Mouse (Mus musculus) kidney, adult 2 months (tissue): ENCODE results near the gene Rnf115. TPM values are rescaled to one million over a fixed set of nuclear protein-coding genes. Genes with fewer than 3 reads are reported as not detected.

Experiments
- DNase-seq: peaks from one replicate; pipeline ENCODE4 v3.0.0; 2021
- H3K27ac ChIP-seq: fragments of 200-500 bp; 2 replicates; pipeline ENCODE4 v1.5.1; 2012; ENCODE audit warnings: low read depth, low read length, control low read depth, inconsistent platforms; ENCODE audit not compliant: insufficient read depth
- H3K27me3 ChIP-seq: fragments of 200-500 bp; replicated peaks from 2 replicates; pipeline ENCODE4 v1.6.1; 2012; ENCODE audit warnings: mild to moderate bottlenecking, moderate library complexity, low read length, inconsistent platforms; ENCODE audit not compliant: control insufficient read depth, insufficient read depth
- H3K36me3 ChIP-seq: fragments of 200-500 bp; 2 replicates; pipeline ENCODE4 v1.6.1; 2012; ENCODE audit warnings: mild to moderate bottlenecking, moderate library complexity, low read length, inconsistent platforms; ENCODE audit not compliant: control insufficient read depth, insufficient read depth
- H3K4me1 ChIP-seq: fragments of 200-500 bp; 2 replicates; pipeline ENCODE4 v1.6.1; 2011; ENCODE audit warnings: low read length; ENCODE audit not compliant: control insufficient read depth, insufficient read depth
- H3K4me3 ChIP-seq: fragments of 200-500 bp; 2 replicates; pipeline ENCODE4 v1.5.1; 2011; ENCODE audit warnings: mild to moderate bottlenecking, low read depth, low read length, control low read depth; ENCODE audit not compliant: insufficient read depth
- CTCF ChIP-seq: fragments of 200-500 bp; conservative IDR thresholded peaks from 2 replicates; pipeline ENCODE4 v1.5.1; 2011; ENCODE audit warnings: low read depth, mild to moderate bottlenecking, control low read depth, low read length, moderate library complexity, mixed read lengths; ENCODE audit not compliant: insufficient read depth, insufficient read length
- POLR2A ChIP-seq: fragments of 200-500 bp; IDR thresholded peaks from one replicate; pipeline ENCODE4 v1.6.1; 2011; ENCODE audit warnings: low read depth, low read length, control low read depth
- WGBS: fragments of 180-500 bp; shearing (Covaris S2); methylation state at CpG from one replicate; pipeline ENCODE4 v1.1.7; 2018; 5-methylcytosine and 5-hydroxymethylcytosine counted together
- polyA plus RNA-seq: library from polyadenylated mRNA; depleted of rRNA; stranded (reverse); fragments of >200 nt; gene quantifications from 2 replicates; pipeline ENCODE4 v1.2.3, GENCODE M21; 2012

Gene Rnf115
- polyA plus RNA-seq, 1 experiment, result 23.5 TPM

DNA sequence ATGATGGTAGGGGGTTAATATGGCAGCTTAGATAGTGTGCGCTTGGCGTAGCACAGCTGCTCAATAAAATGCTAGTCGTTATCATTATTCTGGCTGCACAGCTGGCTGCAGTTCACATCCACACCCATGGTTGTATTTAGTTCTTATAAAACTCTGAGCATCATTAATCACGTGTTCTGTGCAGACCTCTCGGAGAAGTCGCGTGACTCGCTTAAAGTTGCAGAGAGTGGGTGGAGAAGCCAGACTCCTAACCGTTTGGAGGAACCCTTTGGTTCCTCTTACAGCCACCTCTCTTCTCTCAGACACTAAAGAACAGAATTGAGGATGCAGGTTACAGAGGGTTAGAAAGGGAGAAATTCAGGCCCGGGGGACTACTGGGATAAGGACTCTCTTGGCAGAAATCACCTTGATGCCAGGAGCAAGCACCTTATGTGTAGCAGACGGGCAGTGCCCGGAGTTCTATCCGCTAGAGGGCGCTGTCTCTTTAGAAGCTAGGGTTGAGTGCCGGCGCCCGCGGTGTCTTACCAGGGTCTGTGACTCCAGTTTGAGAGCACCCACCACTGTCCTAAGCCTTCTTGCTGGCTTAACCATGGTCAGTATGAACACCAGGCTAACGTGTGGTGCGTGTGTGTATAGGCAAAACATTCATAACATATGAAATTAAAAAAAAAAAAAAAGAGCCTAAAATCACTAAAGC lies 85.1 kb downstream of the Rnf115 start:
- H3K27me3 ChIP-seq, result no peaks in the 10 kb centered on the region
- peak; percentile 78 for TF ChIP-seq CTCF
- TF ChIP-seq POLR2A, result no peak
- 0 out of 2 replicates have a peak, but pooled peaks cover 6% of the 10 kb centered on the region for H3K4me1 ChIP-seq
- 33% methylated on average over 20 of the region's 20 CpGs for WGBS
- no peak overlapping the region for H3K27ac ChIP-seq
- DNase-seq, result peak; percentile 89
- H3K4me3 ChIP-seq, result peak overlapping the region; percentile 28; the same call in 1 of the 2 replicates
- no peaks in the 10 kb centered on the region for H3K36me3 ChIP-seq

DNA sequence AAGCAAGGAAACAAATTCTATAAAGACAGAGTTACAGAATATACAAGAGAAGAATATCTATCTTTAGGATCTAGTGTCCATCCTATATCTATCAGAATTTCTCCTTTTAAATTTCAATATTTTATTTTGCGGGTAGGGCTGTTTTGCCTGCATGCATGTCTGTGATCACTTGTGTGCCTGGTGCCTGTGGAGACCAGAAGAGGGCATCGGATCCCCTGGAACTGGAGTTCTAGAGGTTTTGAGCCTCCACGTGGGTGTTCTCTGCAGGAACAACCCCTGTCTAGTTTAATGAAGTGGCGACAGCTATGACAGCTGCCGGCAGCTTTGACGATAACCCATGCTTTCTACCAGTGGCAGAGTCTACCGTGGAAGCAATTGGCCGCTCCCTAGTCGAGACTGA lies 85.6 kb downstream of the Rnf115 start:
- no peak for TF ChIP-seq POLR2A
- TF ChIP-seq CTCF, result peak; percentile 64
- H3K27ac ChIP-seq, result no peak overlapping the region
- DNase-seq, result peak; percentile 77
- H3K27me3 ChIP-seq, result no peaks in the 10 kb centered on the region
- WGBS, result 16% methylated on average over 9 of the region's 9 CpGs
- H3K4me1 ChIP-seq, result 0 out of 2 replicates have a peak, but pooled peaks cover 6% of the 10 kb centered on the region
- no peaks in the 10 kb centered on the region for H3K36me3 ChIP-seq
- no peak overlapping the region for H3K4me3 ChIP-seq

DNA sequence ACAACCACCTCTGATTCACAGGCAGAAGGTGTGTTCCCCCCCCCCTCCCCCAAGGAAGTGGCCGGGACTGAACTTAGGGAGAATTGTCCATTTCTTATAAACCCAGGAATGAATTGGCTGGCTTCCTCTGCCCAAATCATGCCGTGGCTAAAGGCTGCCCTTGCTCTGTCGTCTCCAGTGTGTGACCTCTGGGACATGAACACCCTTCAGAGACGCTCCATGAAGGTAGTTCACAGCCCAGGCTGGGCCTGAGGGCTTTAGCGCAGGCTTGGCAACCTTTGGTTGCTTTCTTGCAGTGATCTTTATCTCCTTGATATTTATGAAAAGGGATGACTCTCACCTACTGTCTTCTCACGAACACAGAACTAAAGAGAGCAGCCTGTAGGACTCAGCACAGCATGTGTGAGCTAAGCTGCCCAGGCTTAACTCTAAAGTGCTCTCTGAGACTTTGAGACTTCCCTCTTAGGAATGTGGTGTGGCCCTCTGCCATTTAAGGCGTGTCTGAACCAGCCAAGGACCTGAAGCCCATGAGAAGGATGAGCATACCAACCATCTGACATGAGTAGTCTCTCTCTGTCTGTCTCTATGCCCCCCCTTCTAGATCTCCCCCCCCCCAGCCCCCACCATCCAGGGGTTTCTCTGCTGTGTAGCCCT lies 86.3 kb downstream of the Rnf115 start:
- 0 out of 2 replicates have a peak, but pooled peaks cover 6% of the 10 kb centered on the region for H3K4me1 ChIP-seq
- H3K27ac ChIP-seq, result no peak overlapping the region
- no peaks in the 10 kb centered on the region for H3K27me3 ChIP-seq
- TF ChIP-seq CTCF, result no peak
- no peak for TF ChIP-seq POLR2A
- peak; percentile 87 for DNase-seq
- 36% methylated on average over 7 of the region's 7 CpGs for WGBS
- H3K36me3 ChIP-seq, result no peaks in the 10 kb centered on the region
- H3K4me3 ChIP-seq, result no peak overlapping the region

DNA sequence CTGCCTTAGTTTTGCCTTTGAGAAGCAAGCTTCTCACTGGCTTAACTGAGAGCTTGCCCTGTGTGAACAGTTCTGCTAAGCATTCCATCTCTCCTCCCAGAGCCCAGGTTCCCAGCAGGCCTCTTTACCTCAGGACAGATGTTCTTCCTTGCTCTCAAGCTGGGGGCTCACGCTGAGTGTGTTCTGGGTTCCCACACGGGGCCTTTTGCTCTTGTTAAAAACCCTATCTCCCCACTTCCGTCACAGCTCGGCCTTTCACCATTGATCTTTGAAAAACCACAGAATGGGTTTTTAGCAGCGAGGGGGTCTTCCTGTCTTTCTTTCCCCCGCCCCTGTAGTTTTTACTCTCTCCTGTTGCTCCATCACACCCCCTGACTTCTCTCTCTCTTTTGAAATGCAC lies 86.9 kb downstream of the Rnf115 start:
- DNase-seq, result no peak
- H3K27ac ChIP-seq, result no peak overlapping the region
- TF ChIP-seq POLR2A (no peak), CTCF (no peak)
- H3K4me1 ChIP-seq, result 0 out of 2 replicates have a peak, but pooled peaks cover 6% of the 10 kb centered on the region
- H3K4me3 ChIP-seq, result no peak overlapping the region
- 87% methylated on average over 6 of the region's 6 CpGs for WGBS
- no peaks in the 10 kb centered on the region for H3K36me3 ChIP-seq
- no peaks in the 10 kb centered on the region for H3K27me3 ChIP-seq

DNA sequence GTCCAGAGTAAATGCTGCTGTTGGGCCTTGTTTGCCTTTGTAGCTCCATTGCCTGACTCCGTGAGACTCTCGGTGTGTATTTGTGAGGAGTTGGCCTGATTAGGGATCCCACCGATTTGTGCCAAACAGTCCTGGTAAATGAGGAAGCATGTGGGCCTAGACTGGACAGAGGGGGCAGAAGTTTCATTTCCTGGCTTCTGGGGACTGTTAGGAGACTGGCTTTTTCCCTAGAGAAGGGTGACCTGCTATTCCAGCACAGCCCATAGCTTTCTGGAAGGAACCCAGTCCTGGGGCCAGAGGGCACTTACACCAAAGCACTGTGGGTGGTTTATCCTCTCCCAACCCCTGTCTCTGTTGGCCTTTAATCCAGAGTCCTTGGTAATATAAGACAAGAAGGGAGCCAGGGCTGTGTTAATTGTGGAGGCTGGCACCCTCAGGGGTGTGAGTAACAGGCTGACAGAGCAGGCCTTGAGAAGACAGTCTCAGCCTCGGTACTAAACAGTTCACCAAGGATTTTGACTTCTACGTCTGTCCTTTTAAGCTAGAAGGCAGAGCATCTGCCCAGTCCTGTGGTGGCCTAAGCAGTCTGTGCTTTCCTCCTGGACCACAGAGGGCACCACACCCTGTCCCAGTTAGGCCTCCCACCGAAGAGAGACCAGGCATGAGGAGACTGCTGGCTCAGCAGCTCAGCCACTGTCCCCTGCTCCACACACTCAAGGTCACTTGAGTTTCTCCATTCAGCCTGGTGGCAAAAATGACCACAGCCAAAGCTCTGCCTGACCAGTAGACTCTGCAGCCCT lies 92.9 kb downstream of the Rnf115 start:
- peak; percentile 91 for DNase-seq
- Histone ChIP-seq H3K4me1 (peaks cover 10% of the 10 kb centered on the region), H3K36me3 (no peaks in the 10 kb centered on the region), H3K27ac (peak overlapping the region; percentile 98), H3K4me3 (no peak overlapping the region), H3K27me3 (no peaks in the 10 kb centered on the region)
- TF ChIP-seq POLR2A, result no peak
- no peak for TF ChIP-seq CTCF
- 57% methylated on average over 6 of the region's 6 CpGs for WGBS

DNA sequence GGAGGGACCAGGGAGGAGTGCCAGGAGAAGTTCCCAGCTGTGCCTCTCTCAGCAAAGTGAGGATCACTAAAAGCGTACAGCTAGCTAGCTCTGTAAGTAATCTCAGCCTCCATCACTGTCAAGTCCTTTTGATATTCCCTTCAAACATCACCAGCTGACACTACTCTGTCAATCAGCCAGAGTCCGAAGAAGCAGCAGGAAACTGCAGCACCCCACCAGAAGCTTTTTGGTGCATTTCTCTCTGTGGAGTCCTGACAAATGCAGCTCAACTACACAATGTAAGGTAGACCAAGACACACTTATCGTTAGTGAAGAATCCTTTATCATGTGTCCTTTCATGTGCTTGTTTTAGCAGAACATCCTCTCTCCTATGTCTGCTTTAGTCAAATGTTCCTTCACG lies 94.1 kb downstream of the Rnf115 start:
- DNase-seq, result no peak
- no peaks in the 10 kb centered on the region for H3K27me3 ChIP-seq
- no peaks in the 10 kb centered on the region for H3K36me3 ChIP-seq
- no peak overlapping the region for H3K4me3 ChIP-seq
- no peak overlapping the region for H3K27ac ChIP-seq
- no peak for TF ChIP-seq CTCF
- TF ChIP-seq POLR2A, result no peak
- 94% methylated on average over 4 of the region's 4 CpGs for WGBS
- H3K4me1 ChIP-seq, result peaks cover 10% of the 10 kb centered on the region
